Mouse (Mus musculus): ENCODE results near the gene R3hdm2. TPM values are rescaled to one million over a fixed set of nuclear protein-coding genes. Genes with fewer than 3 reads are reported as not detected.

Gene R3hdm2
- polyA plus RNA-seq, 1 experiment from 2014 or later: 40.7 TPM

- no peak for ATAC-seq (ENCODE audit: low FRiP score, low read depth)
- H3K4me3 ChIP-seq: no peak overlapping the region
- H3K27ac ChIP-seq (replicated peaks): no peak overlapping the region
- H3K4me2 ChIP-seq (replicated peaks): no peak overlapping the region
- H3K9me3 ChIP-seq: no peaks in the 10 kb centered on the region
- H3K4me1 ChIP-seq: peaks cover 8% of the 10 kb centered on the region
- no peaks in the 10 kb centered on the region for H3K36me3 ChIP-seq
- no peaks in the 10 kb centered on the region for H3K27me3 ChIP-seq
- H3K9ac ChIP-seq (replicated peaks): no peak overlapping the region
- WGBS: 94% methylated on average over 1 of the region's 1 CpGs
Observed at GRCm38 (mm10) chr10:127427987-127428386, 47.9 kb downstream of the R3hdm2 start.

- WGBS: 55% methylated on average over 1 of the region's 1 CpGs
- Histone ChIP-seq H3K4me2 (replicated peaks) (no peak overlapping the region), H3K36me3 (no peaks in the 10 kb centered on the region), H3K27ac (replicated peaks) (no peak overlapping the region), H3K9me3 (no peaks in the 10 kb centered on the region), H3K4me1 (peaks cover 8% of the 10 kb centered on the region), H3K9ac (replicated peaks) (no peak overlapping the region), H3K27me3 (no peaks in the 10 kb centered on the region), H3K4me3 (no peak overlapping the region)
- no peak for ATAC-seq (ENCODE audit: low FRiP score, low read depth)
Observed at GRCm38 (mm10) chr10:127429538-127429937, 49.4 kb downstream of the R3hdm2 start.

- Histone ChIP-seq H3K9ac (replicated peaks) (no peak overlapping the region), H3K4me1 (no peaks in the 10 kb centered on the region), H3K4me2 (replicated peaks) (no peak overlapping the region), H3K9me3 (no peaks in the 10 kb centered on the region), H3K4me3 (no peak overlapping the region), H3K27ac (replicated peaks) (no peak overlapping the region), H3K27me3 (no peaks in the 10 kb centered on the region), H3K36me3 (no peaks in the 10 kb centered on the region)
- WGBS: 96% methylated on average over 4 of the region's 4 CpGs
- no peak for ATAC-seq (ENCODE audit: low FRiP score, low read depth)
Observed at GRCm38 (mm10) chr10:127432466-127432865, 52.3 kb downstream of the R3hdm2 start.

- no peak for ATAC-seq (ENCODE audit: low FRiP score, low read depth)
- H3K4me1 ChIP-seq: no peaks in the 10 kb centered on the region
- no peaks in the 10 kb centered on the region for H3K27me3 ChIP-seq
- no peak overlapping the region for H3K4me3 ChIP-seq
- no peak overlapping the region for H3K9ac ChIP-seq (replicated peaks)
- H3K36me3 ChIP-seq: no peaks in the 10 kb centered on the region
- no peaks in the 10 kb centered on the region for H3K9me3 ChIP-seq
- no peak overlapping the region for H3K4me2 ChIP-seq (replicated peaks)
- no peak overlapping the region for H3K27ac ChIP-seq (replicated peaks)
- 96% methylated on average over 5 of the region's 5 CpGs for WGBS
Observed at GRCm38 (mm10) chr10:127437354-127438113, 57.4 kb downstream of the R3hdm2 start.

GRCm38 (mm10) chr10:127453701-127454100, 73.6 kb downstream of the R3hdm2 start:
- 96% methylated on average over 1 of the region's 1 CpGs for WGBS
- Histone ChIP-seq H3K9ac (replicated peaks) (no peak overlapping the region), H3K27me3 (no peaks in the 10 kb centered on the region), H3K4me2 (replicated peaks) (no peak overlapping the region), H3K9me3 (no peaks in the 10 kb centered on the region), H3K27ac (replicated peaks) (no peak overlapping the region), H3K4me3 (no peak overlapping the region), H3K36me3 (peaks cover 71% of the 10 kb centered on the region), H3K4me1 (no peaks in the 10 kb centered on the region)
- ATAC-seq (ENCODE audit: low FRiP score, low read depth): no peak

- 67% methylated on average over 5 of the region's 5 CpGs for WGBS
- Histone ChIP-seq H3K4me2 (replicated peaks) (no peak overlapping the region), H3K36me3 (peaks cover 78% of the 10 kb centered on the region), H3K27ac (replicated peaks) (no peak overlapping the region), H3K4me1 (no peaks in the 10 kb centered on the region), H3K9me3 (no peaks in the 10 kb centered on the region), H3K9ac (replicated peaks) (no peak overlapping the region), H3K27me3 (no peaks in the 10 kb centered on the region), H3K4me3 (no peak overlapping the region)
- no peak for ATAC-seq (ENCODE audit: low FRiP score, low read depth)
Observed at GRCm38 (mm10) chr10:127462411-127463096, 82.4 kb downstream of the R3hdm2 start.

GRCm38 (mm10) chr10:127471281-127471988, 91.3 kb downstream of the R3hdm2 start:
- 72% methylated on average over 15 of the region's 15 CpGs for WGBS
- Histone ChIP-seq H3K4me1 (no peaks in the 10 kb centered on the region), H3K27me3 (no peaks in the 10 kb centered on the region), H3K4me3 (no peak overlapping the region), H3K9ac (replicated peaks) (no peak overlapping the region), H3K4me2 (replicated peaks) (no peak overlapping the region), H3K27ac (replicated peaks) (no peak overlapping the region), H3K9me3 (no peaks in the 10 kb centered on the region), H3K36me3 (peaks cover 46% of the 10 kb centered on the region)
- no peak for ATAC-seq (ENCODE audit: low FRiP score, low read depth)

GRCm38 (mm10) chr10:127472722-127473121, 92.6 kb downstream of the R3hdm2 start:
- no peak overlapping the region for H3K4me3 ChIP-seq
- H3K27me3 ChIP-seq: no peaks in the 10 kb centered on the region
- WGBS: 92% methylated on average over 9 of the region's 9 CpGs
- H3K27ac ChIP-seq (replicated peaks): no peak overlapping the region
- H3K4me1 ChIP-seq: no peaks in the 10 kb centered on the region
- no peak overlapping the region for H3K4me2 ChIP-seq (replicated peaks)
- peaks cover 52% of the 10 kb centered on the region for H3K36me3 ChIP-seq
- no peaks in the 10 kb centered on the region for H3K9me3 ChIP-seq
- ATAC-seq (ENCODE audit: low FRiP score, low read depth): no peak
- H3K9ac ChIP-seq (replicated peaks): no peak overlapping the region

- H3K27me3 ChIP-seq: no peaks in the 10 kb centered on the region
- 94% methylated on average over 4 of the region's 4 CpGs for WGBS
- H3K9me3 ChIP-seq: no peaks in the 10 kb centered on the region
- no peak overlapping the region for H3K27ac ChIP-seq (replicated peaks)
- H3K36me3 ChIP-seq: peaks cover 46% of the 10 kb centered on the region
- H3K4me1 ChIP-seq: no peaks in the 10 kb centered on the region
- H3K9ac ChIP-seq (replicated peaks): no peak overlapping the region
- ATAC-seq (ENCODE audit: low FRiP score, low read depth): no peak
- H3K4me3 ChIP-seq: no peak overlapping the region
- no peak overlapping the region for H3K4me2 ChIP-seq (replicated peaks)
Observed at GRCm38 (mm10) chr10:127475175-127475574, 95.0 kb downstream of the R3hdm2 start.

GRCm38 (mm10) chr10:127476541-127476940, 96.4 kb downstream of the R3hdm2 start:
- WGBS: 94% methylated on average over 3 of the region's 3 CpGs
- H3K9ac ChIP-seq (replicated peaks): no peak overlapping the region
- H3K4me3 ChIP-seq: no peak overlapping the region
- H3K9me3 ChIP-seq: no peaks in the 10 kb centered on the region
- no peak overlapping the region for H3K27ac ChIP-seq (replicated peaks)
- no peak overlapping the region for H3K4me2 ChIP-seq (replicated peaks)
- H3K27me3 ChIP-seq: no peaks in the 10 kb centered on the region
- no peaks in the 10 kb centered on the region for H3K4me1 ChIP-seq
- no peak for ATAC-seq (ENCODE audit: low FRiP score, low read depth)
- peaks cover 55% of the 10 kb centered on the region for H3K36me3 ChIP-seq

- H3K36me3 ChIP-seq: peaks cover 53% of the 10 kb centered on the region
- no peak overlapping the region for H3K4me3 ChIP-seq
- H3K4me2 ChIP-seq (replicated peaks): no peak overlapping the region
- 84% methylated on average over 7 of the region's 7 CpGs for WGBS
- ATAC-seq (ENCODE audit: low FRiP score, low read depth): no peak
- no peaks in the 10 kb centered on the region for H3K27me3 ChIP-seq
- 0 out of 2 replicates have a peak overlapping the region, but pooled peaks have one; percentile 4 for H3K9ac ChIP-seq (replicated peaks)
- H3K9me3 ChIP-seq: no peaks in the 10 kb centered on the region
- H3K27ac ChIP-seq (replicated peaks): no peak overlapping the region
- H3K4me1 ChIP-seq: no peaks in the 10 kb centered on the region
Observed at GRCm38 (mm10) chr10:127477301-127477700, 97.2 kb downstream of the R3hdm2 start.

GRCm38 (mm10) chr10:127479131-127479530, 99.0 kb downstream of the R3hdm2 start:
- peaks cover 59% of the 10 kb centered on the region for H3K36me3 ChIP-seq
- H3K27ac ChIP-seq (replicated peaks): no peak overlapping the region
- no peak overlapping the region for H3K4me3 ChIP-seq
- no peaks in the 10 kb centered on the region for H3K4me1 ChIP-seq
- WGBS: 93% methylated on average over 4 of the region's 4 CpGs
- no peaks in the 10 kb centered on the region for H3K27me3 ChIP-seq
- no peaks in the 10 kb centered on the region for H3K9me3 ChIP-seq
- H3K9ac ChIP-seq (replicated peaks): no peak overlapping the region
- no peak overlapping the region for H3K4me2 ChIP-seq (replicated peaks)
- no peak for ATAC-seq (ENCODE audit: low FRiP score, low read depth)
